Mouse (Mus musculus): Measurements from ENCODE around the gene Rnf24. TPM values are rescaled to one million over a fixed set of nuclear protein-coding genes. Genes with fewer than 3 reads are reported as not detected.

Rnf24 gene
- total RNA-seq, 2 experiments from 2014 or later: 1.8 to 3.6 TPM

- no peak for ATAC-seq (ENCODE audit: poor library complexity, severe bottlenecking)
Measured at GRCm38 (mm10) chr2:131265056-131265455, 87.6 kb downstream of the Rnf24 start.

- no peak for ATAC-seq (ENCODE audit: poor library complexity, severe bottlenecking)
Measured at GRCm38 (mm10) chr2:131264027-131264426, 88.7 kb downstream of the Rnf24 start.

DNA sequence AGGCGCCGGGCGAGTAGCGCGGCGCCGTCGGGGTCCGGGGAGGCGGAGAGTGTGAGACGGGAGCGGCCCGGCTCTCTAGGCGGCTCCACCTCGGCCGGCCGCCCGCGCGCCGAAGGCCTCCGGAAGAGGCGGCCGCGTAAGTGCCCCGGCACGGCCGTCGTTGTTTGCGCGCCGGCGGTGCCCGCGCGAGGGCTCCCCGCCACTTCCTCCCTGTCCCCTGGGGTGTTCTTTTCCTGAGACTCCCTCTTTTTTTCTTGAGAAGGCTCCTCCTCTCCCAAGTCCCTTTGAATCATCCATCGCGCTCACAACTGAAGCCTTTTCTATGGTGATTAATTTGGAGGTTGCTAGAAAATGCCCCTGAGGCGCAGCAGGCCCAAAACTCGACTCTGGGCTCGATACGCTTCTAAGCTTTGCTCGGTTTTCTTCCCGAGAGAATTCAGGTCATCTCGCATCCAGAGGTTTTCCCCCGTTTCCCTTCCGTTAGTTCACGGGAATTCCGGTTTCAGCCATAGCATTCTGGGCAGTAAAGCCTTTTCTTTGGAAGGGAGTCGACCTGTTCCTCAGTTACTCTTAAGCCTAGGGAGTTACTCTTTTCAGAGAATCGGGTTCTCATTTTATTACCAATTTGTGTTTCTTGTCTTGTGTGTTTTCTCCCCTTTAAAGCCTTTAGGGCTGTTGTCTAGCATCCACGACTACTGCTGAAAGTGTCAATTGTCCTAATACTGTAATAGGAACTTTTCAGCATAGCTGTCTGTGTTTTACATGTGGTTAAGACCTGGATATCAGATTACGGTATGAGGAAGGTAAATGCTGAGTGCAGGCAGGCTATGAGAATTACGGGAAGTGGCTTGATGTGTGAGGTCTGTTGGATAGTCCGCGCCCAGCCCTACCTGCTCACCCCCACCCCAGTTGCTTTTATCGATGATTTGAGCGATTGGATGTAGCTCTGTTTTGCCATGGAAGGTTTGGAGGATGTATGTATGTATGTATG lies 89.7 kb downstream of the Rnf24 start:
- peak; percentile 56 for ATAC-seq (ENCODE audit: poor library complexity, severe bottlenecking)

GRCm38 (mm10) chr2:131262213-131262672 lies 90.4 kb downstream of the Rnf24 start, which contains the start of gene Pank2:
Gene Pank2, plus strand, starts transcription at chr2:131262495.
- peak; percentile 93 for ATAC-seq (ENCODE audit: poor library complexity, severe bottlenecking)

DNA sequence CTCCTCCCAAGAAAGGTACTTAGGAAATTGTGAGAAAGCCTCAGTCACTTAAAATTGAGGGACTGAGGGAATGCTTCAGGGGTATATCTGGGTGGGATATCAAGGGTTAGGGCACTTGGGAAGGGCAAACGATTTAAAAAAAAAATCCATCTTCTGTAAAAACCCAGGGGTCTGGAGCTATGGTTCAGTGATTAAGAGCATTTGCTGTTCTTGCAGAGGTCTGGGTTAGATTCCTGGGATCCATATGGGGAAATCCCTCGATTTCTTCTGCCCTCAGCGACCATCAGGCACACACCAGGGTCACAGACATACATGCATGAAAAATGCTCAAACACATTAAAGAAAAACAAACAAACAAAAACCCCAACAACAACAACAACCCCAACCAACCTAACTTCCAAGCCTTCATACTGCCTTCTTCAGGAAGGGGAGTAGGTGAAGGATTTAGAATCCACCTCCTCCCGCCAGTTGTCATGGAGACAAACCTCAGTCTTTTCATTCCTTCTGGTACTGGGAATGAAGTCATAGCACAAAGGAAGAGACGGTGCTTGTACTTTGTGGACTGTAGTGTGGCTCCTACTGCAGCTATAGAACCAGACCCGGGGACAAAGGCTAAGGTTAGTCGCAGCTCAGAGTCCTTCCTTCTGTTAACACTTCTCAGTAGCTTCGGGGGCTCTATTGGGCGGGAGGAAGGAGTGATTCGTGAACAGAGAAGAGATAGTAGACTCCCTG lies 91.0 kb downstream of the Rnf24 start:
- peak; percentile 30 for ATAC-seq (ENCODE audit: poor library complexity, severe bottlenecking)

DNA sequence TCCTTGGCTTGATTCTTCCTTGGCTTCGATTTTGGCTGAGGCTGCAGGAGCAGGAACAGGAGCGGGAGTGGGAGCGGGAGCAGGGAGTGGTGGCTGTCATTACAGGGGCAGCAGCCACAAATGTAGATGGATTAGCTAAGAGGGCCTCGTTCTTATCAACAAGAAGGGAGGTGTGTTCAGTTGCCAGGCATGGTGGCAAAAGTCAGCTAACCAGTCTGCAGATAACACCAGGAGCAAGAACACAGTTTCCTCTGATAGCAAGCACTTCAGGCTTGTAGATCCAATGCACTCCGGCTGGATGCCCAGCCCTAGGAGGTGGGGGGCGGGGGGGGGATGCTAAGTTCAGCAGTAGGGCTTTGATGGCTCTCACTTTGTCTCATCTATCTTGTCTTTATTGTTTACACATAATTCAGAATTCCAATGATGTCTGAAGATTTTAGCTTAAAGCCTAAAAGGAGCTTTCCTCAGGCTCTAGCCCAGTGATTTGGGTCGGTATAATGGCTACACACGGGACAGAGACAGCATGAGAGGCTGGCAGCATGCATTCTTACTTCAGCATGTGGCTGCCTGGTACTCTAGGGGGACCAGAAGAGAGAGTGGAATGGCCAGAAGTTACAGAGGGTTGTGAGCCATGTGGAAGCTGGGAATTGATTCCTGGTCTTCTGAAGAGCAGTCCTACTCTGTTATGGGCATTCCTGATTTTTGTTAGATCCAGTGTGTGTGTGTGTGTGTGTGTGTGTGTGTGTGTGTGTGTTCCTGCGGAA lies 92.0 kb downstream of the Rnf24 start:
- ATAC-seq (ENCODE audit: poor library complexity, severe bottlenecking): no peak

DNA sequence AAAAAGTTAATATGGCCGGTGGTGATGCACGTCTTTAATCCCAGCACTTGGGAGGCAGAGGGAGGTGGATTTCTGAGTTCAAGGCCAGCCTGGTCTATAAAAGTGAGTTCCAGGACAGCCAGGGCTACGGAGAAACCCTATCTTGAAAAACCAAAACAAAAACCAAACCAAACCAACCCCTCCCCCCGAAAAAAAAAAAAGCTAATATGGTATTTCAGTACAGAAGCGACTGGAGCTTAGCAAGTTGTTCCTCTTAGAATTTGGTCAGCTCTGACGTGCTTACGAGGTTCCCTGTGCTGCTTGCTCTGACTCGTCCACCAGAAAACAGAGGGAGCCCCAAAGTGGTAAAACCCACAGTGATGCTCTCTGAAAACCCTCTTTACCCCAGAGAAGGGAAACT lies 94.0 kb downstream of the Rnf24 start:
- no peak for ATAC-seq (ENCODE audit: poor library complexity, severe bottlenecking)

- ATAC-seq (ENCODE audit: poor library complexity, severe bottlenecking): no peak
Measured at GRCm38 (mm10) chr2:131255738-131256137, 97.0 kb downstream of the Rnf24 start.

DNA sequence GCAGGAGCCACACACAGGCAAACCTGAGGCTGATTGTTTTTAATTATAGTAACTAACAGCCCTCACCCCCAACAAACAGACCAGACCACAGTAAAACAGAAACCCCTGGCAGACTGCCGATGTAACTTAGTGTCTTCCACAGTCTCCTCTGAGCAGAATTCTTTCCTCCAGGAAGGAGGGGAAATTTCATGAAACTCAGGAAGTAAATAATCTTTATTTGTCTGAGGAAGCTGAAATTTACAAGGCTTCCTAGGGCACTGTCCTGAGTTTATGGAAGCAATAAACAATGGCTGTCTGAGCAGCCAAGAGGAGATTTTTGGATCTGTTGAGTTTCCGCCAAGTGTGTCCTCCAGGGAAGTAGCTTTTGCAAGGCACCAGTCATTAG lies 98.4 kb downstream of the Rnf24 start:
- peak; percentile 12; the same call in 1 of the 2 replicates for ATAC-seq (ENCODE audit: poor library complexity, severe bottlenecking)

DNA sequence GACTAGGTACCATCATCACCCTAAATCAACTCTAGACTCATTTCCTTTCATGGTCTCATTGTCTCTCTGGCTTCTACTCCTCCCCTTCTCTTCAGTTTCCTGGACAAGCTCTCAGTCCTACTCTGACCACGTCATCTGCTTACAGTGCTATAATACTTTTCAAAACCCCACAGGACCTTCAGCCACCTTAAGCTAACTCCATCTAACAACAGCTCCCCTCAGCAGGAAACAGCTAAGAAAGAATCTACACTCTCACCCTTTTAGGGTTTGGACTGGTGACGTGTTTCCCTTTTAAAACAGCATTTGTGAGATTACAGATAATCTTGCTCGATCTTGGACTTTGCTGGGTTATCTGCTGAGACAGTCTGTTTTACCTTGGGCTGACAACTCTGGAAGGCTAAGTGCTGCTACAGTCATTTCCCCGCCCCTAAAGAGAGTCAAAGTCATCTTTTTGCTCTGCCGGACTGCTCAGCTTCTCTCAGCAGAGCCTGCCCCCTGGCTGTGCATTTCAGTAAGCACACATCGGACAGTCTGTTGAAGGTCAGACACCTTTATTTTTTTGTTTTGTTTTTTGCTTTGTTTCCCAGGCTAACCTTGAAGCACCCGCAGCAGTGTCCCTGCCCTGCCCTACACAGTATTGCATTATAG lies 98.9 kb downstream of the Rnf24 start:
- ATAC-seq (ENCODE audit: poor library complexity, severe bottlenecking): peak; percentile 97

Other genes with a start within 250 kb of the Rnf24 start
- gene Hspa12b, start 225.6 kb downstream of the Rnf24 start, total RNA-seq (2015): not detected in 2 replicates
- gene Hspa12b, start 225.6 kb downstream of the Rnf24 start, total RNA-seq (2017): not detected in 2 replicates
- gene Gm11037, start 219.4 kb downstream of the Rnf24 start, total RNA-seq (2015): not detected in 2 replicates
- gene Gm11037, start 219.4 kb downstream of the Rnf24 start, total RNA-seq (2017): not detected in 2 replicates
- 21.5 and 31.3 TPM in 2 replicates for gene 1700037H04Rik, start 192.8 kb downstream of the Rnf24 start, total RNA-seq (2015)
- 15.5 and 22.7 TPM in 2 replicates for gene 1700037H04Rik, start 192.8 kb downstream of the Rnf24 start, total RNA-seq (2017)
- gene Cenpb, start 172.8 kb downstream of the Rnf24 start, total RNA-seq (2015): 7.7 and 8.7 TPM in 2 replicates
- gene Cenpb, start 172.8 kb downstream of the Rnf24 start, total RNA-seq (2017): 15.6 and 16.8 TPM in 2 replicates
- 21.5 and 25.5 TPM in 2 replicates for gene Cdc25b, start 165.9 kb downstream of the Rnf24 start, total RNA-seq (2015)
- gene Cdc25b, start 165.9 kb downstream of the Rnf24 start, total RNA-seq (2017): 29.1 and 35.0 TPM in 2 replicates
- gene Spef1, start 165.6 kb downstream of the Rnf24 start, total RNA-seq (2015): 1.5 and 1.8 TPM in 2 replicates
- 2.4 and 3.3 TPM in 2 replicates for gene Spef1, start 165.6 kb downstream of the Rnf24 start, total RNA-seq (2017)
- 13.6 and 14.0 TPM in 2 replicates for gene Ap5s1, start 145.8 kb downstream of the Rnf24 start, total RNA-seq (2015)
- 8.4 and 13.5 TPM in 2 replicates for gene Ap5s1, start 145.8 kb downstream of the Rnf24 start, total RNA-seq (2017)
- 17.3 and 20.8 TPM in 2 replicates for gene Mavs, start 118.8 kb downstream of the Rnf24 start, total RNA-seq (2015)
- 14.4 and 14.8 TPM in 2 replicates for gene Mavs, start 118.8 kb downstream of the Rnf24 start, total RNA-seq (2017)
- gene Pank2, start 90.4 kb downstream of the Rnf24 start, total RNA-seq (2015): 60.1 and 74.2 TPM in 2 replicates
- 42.9 and 51.0 TPM in 2 replicates for gene Pank2, start 90.4 kb downstream of the Rnf24 start, total RNA-seq (2017)
- gene Smox, start 138.6 kb upstream of the Rnf24 start, total RNA-seq (2015): 12.6 and 17.4 TPM in 2 replicates
- gene Smox, start 138.6 kb upstream of the Rnf24 start, total RNA-seq (2017): 12.0 and 16.1 TPM in 2 replicates
- not detected in 2 replicates for gene Adra1d, start 209.4 kb upstream of the Rnf24 start, total RNA-seq (2015)
- not detected in 2 replicates for gene Adra1d, start 209.4 kb upstream of the Rnf24 start, total RNA-seq (2017)